Mouse (Mus musculus) cerebellum, adult 18-20 months (tissue): ENCODE measurements around the gene Nipal4.

Experiments used
- DNase-seq, 2 experiments: peaks; one replicate each; pipeline ENCODE4 v3.0.0; 2021

Gene Nipal4

GRCm38 (mm10) chr11:46157462-46157861 is 8.8 kb downstream of the Nipal4 start:
- no peak for DNase-seq

GRCm38 (mm10) chr11:46156945-46157344 is 9.4 kb downstream of the Nipal4 start:
- DNase-seq = no peak

- no peak for DNase-seq
These were observed 19.7 kb downstream of the Nipal4 start for GRCm38 (mm10) chr11:46146619-46147018.

GRCm38 (mm10) chr11:46145163-46145875 is 21.0 kb downstream of the Nipal4 start:
- DNase-seq = no peak

GRCm38 (mm10) chr11:46143342-46143741 is 23.0 kb downstream of the Nipal4 start:
- no peak for DNase-seq

- no peak for DNase-seq
These were observed 31.4 kb downstream of the Nipal4 start for GRCm38 (mm10) chr11:46134899-46135298.

GRCm38 (mm10) chr11:46131022-46131986 is 35.0 kb downstream of the Nipal4 start:
- no peak for DNase-seq

- DNase-seq = peak; percentile 56 to 74
These were observed 37.8 kb downstream of the Nipal4 start for GRCm38 (mm10) chr11:46128548-46128945.

GRCm38 (mm10) chr11:46127621-46128547 is 38.4 kb downstream of the Nipal4 start:
- DNase-seq = no peak

GRCm38 (mm10) chr11:46126827-46127410 is 39.4 kb downstream of the Nipal4 start:
- DNase-seq = no peak

- no peak for DNase-seq
These were observed 40.0 kb downstream of the Nipal4 start for GRCm38 (mm10) chr11:46126317-46126716.

GRCm38 (mm10) chr11:46125835-46126229 is 40.5 kb downstream of the Nipal4 start:
- DNase-seq = no peak

GRCm38 (mm10) chr11:46125093-46125834 is 41.0 kb downstream of the Nipal4 start:
- no peak for DNase-seq

GRCm38 (mm10) chr11:46123328-46123866 is 42.9 kb downstream of the Nipal4 start:
- no peak for DNase-seq

GRCm38 (mm10) chr11:46122875-46123274 is 43.4 kb downstream of the Nipal4 start:
- no peak for DNase-seq

- DNase-seq = no peak
These were observed 44.6 kb downstream of the Nipal4 start for GRCm38 (mm10) chr11:46121666-46122065.

- no peak for DNase-seq
These were observed 46.2 kb downstream of the Nipal4 start for GRCm38 (mm10) chr11:46120084-46120483.

- DNase-seq = no peak
These were observed 46.7 kb downstream of the Nipal4 start for GRCm38 (mm10) chr11:46119624-46120023.

- DNase-seq = no peak
These were observed 49.8 kb downstream of the Nipal4 start for GRCm38 (mm10) chr11:46116510-46116909.

GRCm38 (mm10) chr11:46115411-46116173 is 50.7 kb downstream of the Nipal4 start:
- no peak for DNase-seq
